Mouse (Mus musculus) midbrain, embryonic 16.5 days (tissue): ENCODE data around the gene Map3k3. TPM values are rescaled to one million over a fixed set of nuclear protein-coding genes. Genes with fewer than 3 reads are reported as not detected.
"Not testable (repeated sequence)": the region's sequence is repeated elsewhere in the genome, so short reads cannot be mapped to it uniquely, and the experiment has no call there.

Experiments
- ATAC-seq: fragments of 200-750 bp; cut with Nextera tagmentation; 2 replicates; pipeline ENCODE4 v1.8.0; 2017; ENCODE audit warnings: moderate TSS enrichment
- H3K27ac ChIP-seq: fragments of 300-500 bp; sonication (generic); 2 replicates; pipeline ENCODE4 v1.5.1; 2014; ENCODE audit warnings: mild to moderate bottlenecking, low read length, mixed read lengths
- H3K27me3 ChIP-seq: fragments of 300-500 bp; sonication (generic); 2 replicates; pipeline ENCODE4 v1.6.1; 2014; ENCODE audit warnings: low read depth, low read length, mixed read lengths; ENCODE audit not compliant: control insufficient read depth, insufficient read depth
- H3K36me3 ChIP-seq: fragments of 300-500 bp; sonication (generic); 2 replicates; pipeline ENCODE4 v1.6.1; 2014; ENCODE audit warnings: mild to moderate bottlenecking, low read length, moderate library complexity, mixed read lengths; ENCODE audit not compliant: control insufficient read depth, insufficient read depth
- H3K4me1 ChIP-seq: fragments of 300-500 bp; sonication (generic); 2 replicates; pipeline ENCODE4 v1.6.1; 2014; ENCODE audit warnings: mild to moderate bottlenecking, low read length, mixed read lengths; ENCODE audit not compliant: control insufficient read depth, insufficient read depth
- H3K4me2 ChIP-seq: fragments of 300-500 bp; sonication (generic); 2 replicates; pipeline ENCODE4 v1.6.1; 2014; ENCODE audit warnings: mild to moderate bottlenecking, low read length, mixed read lengths
- H3K4me3 ChIP-seq: fragments of 300-500 bp; sonication (generic); 2 replicates; pipeline ENCODE4 v1.5.1; 2014; ENCODE audit warnings: low read depth, mild to moderate bottlenecking, low read length, moderate library complexity, mixed read lengths
- H3K9ac ChIP-seq: fragments of 300-500 bp; sonication (generic); 2 replicates; pipeline ENCODE4 v1.6.1; 2014; ENCODE audit warnings: low read depth, low read length, mixed read lengths
- H3K9me3 ChIP-seq: fragments of 300-500 bp; sonication (generic); replicated peaks from 2 replicates; pipeline ENCODE4 v1.6.1; 2014; ENCODE audit warnings: mild to moderate bottlenecking, low read length, mixed read lengths; ENCODE audit not compliant: control insufficient read depth, poor library complexity, severe bottlenecking
- WGBS: fragments of 180-500 bp; shearing (Covaris S2); extraction: QIAGEN DNeasy Blood & Tissue Kit; methylation state at CpG from one replicate; pipeline ENCODE4 v1.1.7; 2014; 5-methylcytosine and 5-hydroxymethylcytosine counted together
- polyA plus RNA-seq: library from polyadenylated mRNA; unstranded; fragments of >200 nt; fragmentation: Nextera tagmentation; extraction: Ambion mirVana; gene quantifications from 2 replicates; pipeline ENCODE4 v1.2.1, GENCODE M21; 2015

The Map3k3 gene
- polyA plus RNA-seq, 1 experiment from 2014 or later, result 10.9 TPM

- H3K9ac ChIP-seq, result peak within 1 kb of the TSS; percentile 89
- H3K4me2 ChIP-seq, result peak within 1 kb of the TSS; percentile 95
- H3K36me3 ChIP-seq, result no peaks in the 10 kb centered on the region
- under 1% methylated on average over 49 of the region's 49 CpGs for WGBS
- H3K27me3 ChIP-seq, result no peaks in the 10 kb centered on the region
- H3K9me3 ChIP-seq, result no peaks in the 10 kb centered on the region
- peak within 1 kb of the TSS; percentile 85 for H3K27ac ChIP-seq
- ATAC-seq, result peak; percentile 97
- H3K4me3 ChIP-seq, result peak within 1 kb of the TSS; percentile 86
- peaks cover 8% of the 10 kb centered on the region for H3K4me1 ChIP-seq
Observed at GRCm38 (mm10) chr11:106065923-106066571, 18.4 kb upstream of the Map3k3 start, which contains the start of gene Taco1. Gene Taco1, plus strand, starts transcription at chr11:106066061.

DNA sequence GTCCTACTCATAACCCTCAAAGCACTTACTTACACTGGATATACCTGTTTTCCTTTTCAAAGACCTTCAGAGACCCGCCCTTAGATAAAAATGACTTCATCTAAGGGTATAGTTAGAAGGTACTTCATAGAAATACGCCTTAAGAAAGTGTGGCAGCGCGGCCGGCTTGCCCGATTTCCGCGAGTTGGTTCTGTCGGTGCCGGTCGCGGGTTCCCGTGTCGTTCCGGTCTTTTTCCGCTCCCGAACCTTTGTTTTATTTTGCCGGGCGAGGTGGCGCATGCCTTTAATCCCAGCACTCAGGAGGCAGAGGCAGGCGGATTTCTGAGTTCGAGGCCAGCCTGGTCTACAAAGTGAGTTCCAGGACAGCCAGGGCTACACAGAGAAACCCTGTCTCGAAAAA lies 17.8 kb upstream of the Map3k3 start:
- WGBS, result 19% methylated on average over 23 of the region's 23 CpGs
- peak overlapping the region; percentile 89 for H3K9ac ChIP-seq
- H3K27ac ChIP-seq, result peak overlapping the region; percentile 85
- H3K36me3 ChIP-seq, H3K9me3 ChIP-seq, ATAC-seq, H3K27me3 ChIP-seq, H3K4me1 ChIP-seq: not testable (repeated sequence)
- H3K4me2 ChIP-seq, result peak overlapping the region; percentile 95
- H3K4me3 ChIP-seq, result peak overlapping the region; percentile 86

DNA sequence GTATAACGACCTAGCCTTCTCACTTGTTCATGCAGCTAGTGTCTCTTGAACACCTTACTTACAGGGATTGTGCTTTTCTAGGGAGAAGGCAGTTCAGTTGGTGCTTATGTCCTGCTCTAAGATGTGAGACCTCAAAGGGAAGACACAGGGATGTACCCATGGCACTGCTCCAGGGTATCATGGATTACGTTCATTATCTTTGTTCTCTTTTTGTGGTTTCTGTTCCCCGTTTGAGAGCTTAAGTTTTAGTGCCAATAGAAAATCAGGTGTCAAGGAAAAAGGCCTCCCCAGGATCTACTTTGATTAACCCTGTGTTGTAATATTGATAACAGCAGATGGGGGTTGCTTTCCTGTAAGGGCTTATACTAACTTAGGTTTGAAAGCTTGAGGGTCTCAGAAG lies 10.6 kb upstream of the Map3k3 start:
- no peaks in the 10 kb centered on the region for H3K27me3 ChIP-seq
- H3K9ac ChIP-seq, result no peak overlapping the region
- no peak for ATAC-seq
- H3K4me2 ChIP-seq, result no peak overlapping the region
- peaks cover 5% of the 10 kb centered on the region for H3K36me3 ChIP-seq
- no peak overlapping the region for H3K4me3 ChIP-seq
- no peaks in the 10 kb centered on the region for H3K9me3 ChIP-seq
- no peaks in the 10 kb centered on the region for H3K4me1 ChIP-seq
- H3K27ac ChIP-seq, result no peak overlapping the region
- WGBS, result 84% methylated on average over 3 of the region's 3 CpGs

DNA sequence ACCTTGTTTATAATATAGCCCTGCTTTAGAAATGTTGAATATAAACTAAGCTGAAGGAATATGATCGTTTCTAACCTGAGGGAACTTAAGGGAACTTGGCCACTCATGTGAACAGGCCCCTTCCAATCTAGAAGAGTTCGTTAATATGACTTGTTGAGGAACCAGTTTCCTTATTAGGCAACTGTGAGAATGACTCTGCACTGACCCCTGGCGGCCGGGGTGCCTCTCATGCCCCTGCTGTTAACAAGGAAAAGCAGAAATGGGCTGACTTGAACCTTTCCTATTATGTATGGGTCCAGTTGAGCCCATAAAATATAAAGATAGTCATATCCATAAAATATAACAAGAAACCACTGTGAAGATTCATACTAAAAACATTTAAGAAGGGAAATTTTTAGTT lies 8.1 kb upstream of the Map3k3 start:
- Histone ChIP-seq H3K27me3 (no peaks in the 10 kb centered on the region), H3K27ac (no peak overlapping the region), H3K4me2 (no peak overlapping the region), H3K9ac (no peak overlapping the region), H3K4me3 (no peak overlapping the region), H3K36me3 (peaks cover 5% of the 10 kb centered on the region), H3K4me1 (no peaks in the 10 kb centered on the region), H3K9me3 (no peaks in the 10 kb centered on the region)
- ATAC-seq, result no peak
- 5% methylated on average over 4 of the region's 4 CpGs for WGBS

- H3K4me1 ChIP-seq, result peaks cover 13% of the 10 kb centered on the region
- WGBS, result under 1% methylated on average over 53 of the region's 61 CpGs
- H3K4me3 ChIP-seq, result peak overlapping the region; percentile 99
- ATAC-seq, result peak; percentile 67
- H3K36me3 ChIP-seq, result no peaks in the 10 kb centered on the region
- peak overlapping the region; percentile 92 for H3K9ac ChIP-seq
- H3K9me3 ChIP-seq, result no peaks in the 10 kb centered on the region
- H3K27me3 ChIP-seq, result no peaks in the 10 kb centered on the region
- H3K27ac ChIP-seq, result peak overlapping the region; percentile 94
- H3K4me2 ChIP-seq, result peak overlapping the region; percentile 60
Observed at GRCm38 (mm10) chr11:106084911-106085561, 623 bp downstream of the Map3k3 start.

GRCm38 (mm10) chr11:106098223-106098622 lies 13.8 kb downstream of the Map3k3 start:
- no peak overlapping the region for H3K27ac ChIP-seq
- peaks cover 4% of the 10 kb centered on the region for H3K36me3 ChIP-seq
- H3K4me1 ChIP-seq, result no peaks in the 10 kb centered on the region
- WGBS, result 97% methylated on average over 1 of the region's 1 CpGs
- no peak overlapping the region for H3K4me3 ChIP-seq
- H3K4me2 ChIP-seq, result no peak overlapping the region
- no peak for ATAC-seq
- H3K9ac ChIP-seq, result no peak overlapping the region
- H3K9me3 ChIP-seq, result no peaks in the 10 kb centered on the region
- no peaks in the 10 kb centered on the region for H3K27me3 ChIP-seq

- no peaks in the 10 kb centered on the region for H3K4me1 ChIP-seq
- peaks cover 4% of the 10 kb centered on the region for H3K36me3 ChIP-seq
- no peak overlapping the region for H3K9ac ChIP-seq
- H3K27me3 ChIP-seq, result no peaks in the 10 kb centered on the region
- whole genome bisulfite sequencing, result 92% methylated on average over 3 of the region's 3 CpGs
- no peak overlapping the region for H3K4me2 ChIP-seq
- ATAC-seq, result no peak
- H3K4me3 ChIP-seq, result no peak overlapping the region
- H3K9me3 ChIP-seq, result no peaks in the 10 kb centered on the region
- no peak overlapping the region for H3K27ac ChIP-seq
Observed at GRCm38 (mm10) chr11:106102866-106103265, 18.5 kb downstream of the Map3k3 start.

DNA sequence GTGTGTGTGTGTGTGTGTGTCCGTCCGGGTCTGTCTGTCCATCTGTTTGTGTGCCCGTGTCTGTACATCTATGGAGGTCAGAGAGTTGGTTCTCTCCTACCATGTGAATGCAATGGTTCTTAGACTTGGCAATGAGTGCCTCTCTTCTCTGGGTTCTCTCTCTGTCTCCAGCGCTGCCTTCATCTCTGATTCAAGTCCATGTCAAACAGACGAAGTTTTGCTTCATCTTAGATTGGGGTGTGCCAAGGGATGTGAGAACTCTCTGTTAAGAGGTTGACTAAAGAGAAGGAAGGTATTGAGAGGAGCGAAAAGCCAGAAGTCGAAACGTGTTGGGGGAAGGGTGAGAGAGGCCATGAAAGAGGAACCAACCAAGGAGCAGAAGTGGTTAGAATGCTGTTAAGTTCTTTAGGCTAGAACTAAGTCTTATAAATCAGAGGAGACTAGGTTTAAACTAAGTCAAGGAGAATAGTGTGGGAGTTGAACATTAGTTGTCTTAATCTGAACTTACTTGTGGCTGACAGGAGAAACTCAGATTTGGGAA lies 21.7 kb downstream of the Map3k3 start:
- 84% methylated on average over 8 of the region's 8 CpGs for WGBS

DNA sequence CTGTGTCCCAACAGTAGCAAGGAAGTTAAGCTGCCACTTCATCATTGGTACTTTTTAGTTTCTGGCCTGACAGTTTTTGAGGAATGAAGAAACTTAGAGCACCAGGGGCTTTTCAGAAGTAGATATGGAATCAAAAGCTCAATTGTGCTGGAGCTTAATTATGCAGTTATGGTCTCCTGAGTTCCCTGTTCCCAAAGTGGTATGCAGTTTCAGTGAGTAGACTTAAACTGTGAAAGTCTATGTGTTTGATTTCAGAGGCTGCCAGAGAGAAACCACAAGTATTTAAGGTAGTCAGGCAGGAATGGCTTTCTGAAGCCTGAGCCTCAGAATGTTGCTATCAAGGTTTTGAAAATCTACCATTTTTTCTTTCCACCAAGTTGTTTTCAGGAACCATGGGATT lies 27.3 kb downstream of the Map3k3 start:
- no peaks in the 10 kb centered on the region for H3K4me1 ChIP-seq
- H3K36me3 ChIP-seq, result peaks cover 7% of the 10 kb centered on the region
- no peak overlapping the region for H3K4me2 ChIP-seq
- ATAC-seq, result no peak
- H3K9me3 ChIP-seq, result no peaks in the 10 kb centered on the region
- H3K4me3 ChIP-seq, result no peak overlapping the region
- no peak overlapping the region for H3K27ac ChIP-seq
- no peak overlapping the region for H3K9ac ChIP-seq
- no peaks in the 10 kb centered on the region for H3K27me3 ChIP-seq

More for the DNA sequence above, 21.7 kb downstream of the Map3k3 start:
- Histone ChIP-seq H3K27ac (no peak overlapping the region), H3K4me3 (no peak overlapping the region), H3K9me3 (no peaks in the 10 kb centered on the region), H3K9ac (no peak overlapping the region), H3K4me1 (no peaks in the 10 kb centered on the region), H3K36me3 (peaks cover 4% of the 10 kb centered on the region), H3K27me3 (no peaks in the 10 kb centered on the region), H3K4me2 (no peak overlapping the region)
- no peak for ATAC-seq
